Mouse (Mus musculus) spleen, adult 12 weeks (tissue): ENCODE measurements around the gene Hlf.

Experiments
- DNase-seq: peaks from one replicate; pipeline ENCODE4 v3.0.0; 2022; ENCODE audit warnings: low spot score

The Hlf gene

GRCm38 (mm10) chr11:90390817-90391173 is at the start of gene Hlf:
Gene Hlf (minus strand): TSS chr11:90390895.
- peak; percentile 29 for DNase-seq

GRCm38 (mm10) chr11:90438768-90439167 is 48.1 kb upstream of the Hlf start:
- no peak for DNase-seq

- no peak for DNase-seq
These were observed 34.5 kb upstream of the Hlf start for GRCm38 (mm10) chr11:90425207-90425525.

GRCm38 (mm10) chr11:90424334-90425206 is 33.9 kb upstream of the Hlf start:
- no peak for DNase-seq

- DNase-seq, result no peak
These were observed 33.2 kb upstream of the Hlf start for GRCm38 (mm10) chr11:90423896-90424295.

GRCm38 (mm10) chr11:90419706-90420105 is 29.0 kb upstream of the Hlf start:
- no peak for DNase-seq

- peak; percentile 1 for DNase-seq
These were observed 27.2 kb upstream of the Hlf start for GRCm38 (mm10) chr11:90417921-90418320.

GRCm38 (mm10) chr11:90417011-90417410 is 26.3 kb upstream of the Hlf start:
- DNase-seq, result no peak

- no peak for DNase-seq
These were observed 8.2 kb upstream of the Hlf start for GRCm38 (mm10) chr11:90398850-90399249.

- DNase-seq, result no peak
These were observed 833 bp upstream of the Hlf start for GRCm38 (mm10) chr11:90391271-90392185.

GRCm38 (mm10) chr11:90389902-90390816 is 536 bp downstream of the Hlf start:
- DNase-seq, result no peak

GRCm38 (mm10) chr11:90389174-90389901 is 1.4 kb downstream of the Hlf start:
- no peak for DNase-seq

- no peak for DNase-seq
These were observed 2.9 kb downstream of the Hlf start for GRCm38 (mm10) chr11:90387501-90388440.

GRCm38 (mm10) chr11:90382005-90382611 is 8.6 kb downstream of the Hlf start:
- no peak for DNase-seq

GRCm38 (mm10) chr11:90381113-90381512 is 9.6 kb downstream of the Hlf start:
- DNase-seq, result no peak

GRCm38 (mm10) chr11:90380131-90380685 is 10.5 kb downstream of the Hlf start:
- no peak for DNase-seq

- no peak for DNase-seq
These were observed 12.7 kb downstream of the Hlf start for GRCm38 (mm10) chr11:90378008-90378407.

- DNase-seq, result no peak
These were observed 14.3 kb downstream of the Hlf start for GRCm38 (mm10) chr11:90376436-90376835.

- no peak for DNase-seq
These were observed 19.1 kb downstream of the Hlf start for GRCm38 (mm10) chr11:90371470-90372100.
